Mouse (Mus musculus): ENCODE data around the gene Sco2.

Gene Sco2

DNA sequence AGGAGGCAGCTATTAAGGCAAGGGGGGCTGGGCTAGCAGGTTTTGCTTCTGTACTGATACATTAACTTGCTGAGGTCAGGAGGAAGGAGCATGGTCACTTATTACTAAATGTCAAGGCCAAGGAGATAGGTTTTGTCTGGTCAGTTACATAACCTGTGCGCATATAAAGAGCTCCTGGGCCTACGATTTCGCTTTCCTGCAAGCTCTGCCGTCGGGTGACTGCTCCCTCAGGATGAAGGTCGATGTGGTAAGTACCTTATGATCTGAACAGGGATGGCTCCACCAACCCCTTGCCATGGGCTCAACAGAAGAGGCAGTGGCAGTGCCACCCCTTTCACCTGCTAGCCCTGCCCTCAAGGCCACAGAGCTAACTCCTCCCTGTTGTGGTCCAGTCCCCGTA lies 39.4 kb downstream of the Sco2 start, which contains the start of gene Miox:
Gene Miox (plus strand): TSS at position 128 of the 400 bp plus-strand sequence.
- no peak for DNase-seq (ENCODE audit: extremely low read depth, insufficient read length, low spot score)

- no peak for DNase-seq (ENCODE audit: extremely low read depth, insufficient read length, low spot score)
Measured at GRCm38 (mm10) chr15:89326441-89326840, 47.2 kb downstream of the Sco2 start.

DNA sequence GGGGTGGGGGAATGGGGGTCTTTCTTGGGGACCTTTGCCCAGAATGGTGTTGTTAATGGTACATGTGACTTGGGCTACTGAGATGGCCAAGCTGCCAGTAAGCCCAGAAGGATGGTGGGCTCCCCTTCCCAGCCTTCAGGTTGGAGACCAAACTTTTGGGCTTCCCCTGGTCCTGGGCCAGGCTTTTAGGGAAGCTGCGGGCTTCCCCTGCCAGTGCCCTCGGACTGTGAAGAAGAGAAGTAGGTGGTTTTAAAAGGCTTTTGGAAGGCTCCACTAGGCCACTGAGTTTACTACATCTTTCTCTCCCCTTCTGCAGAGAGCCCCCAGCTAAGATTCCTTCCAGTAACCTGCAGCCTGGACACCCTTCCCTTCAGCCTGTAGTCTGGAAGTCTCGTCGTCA lies 50.0 kb downstream of the Sco2 start:
- no peak for DNase-seq (ENCODE audit: extremely low read depth, insufficient read length, low spot score)

DNA sequence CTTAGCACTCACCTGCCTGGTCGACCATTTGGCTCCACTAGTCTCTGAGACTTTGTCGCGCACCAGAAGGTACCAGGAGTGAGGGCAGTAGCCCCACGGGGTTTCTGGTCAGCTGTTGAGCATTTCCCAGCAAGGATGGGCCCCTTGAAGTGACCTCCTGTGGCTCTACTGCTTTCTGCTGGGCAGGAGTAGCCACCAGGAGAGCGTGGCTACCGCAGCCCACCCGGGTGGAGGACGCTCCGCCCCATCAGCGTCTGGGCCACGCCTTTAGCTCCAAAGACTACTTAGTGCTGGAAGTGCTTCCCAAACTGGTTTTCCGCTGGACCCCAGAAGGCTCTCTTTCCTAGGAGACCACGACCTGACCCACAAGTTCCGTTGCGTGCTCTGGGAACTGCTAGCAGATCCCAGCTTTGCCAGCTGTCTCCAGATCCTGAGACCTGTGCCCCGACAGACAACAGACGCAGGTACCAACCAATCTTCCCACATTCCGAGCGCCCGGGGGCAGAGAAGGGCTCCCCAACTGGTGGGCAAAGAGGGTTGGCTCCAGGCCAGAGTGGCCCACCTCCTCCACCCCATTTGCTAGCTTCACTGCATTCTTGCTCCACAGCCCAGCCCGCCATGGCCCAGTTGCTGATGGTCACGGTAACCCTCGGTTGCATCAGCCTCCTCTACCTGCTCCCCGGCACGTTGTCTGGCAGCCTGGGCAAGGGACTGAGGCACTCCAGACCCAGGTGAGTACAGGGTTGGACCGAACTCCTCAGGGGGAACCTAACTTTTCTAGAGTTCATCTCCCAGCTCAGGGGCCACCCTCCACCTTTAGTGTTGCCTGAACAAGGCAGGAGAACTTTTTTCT lies 50.8 kb downstream of the Sco2 start, which contains the start of gene Adm2:
Gene Adm2 (plus strand): TSS at position 51 of the 853 bp plus-strand sequence.
- DNase-seq (ENCODE audit: extremely low read depth, insufficient read length, low spot score) = no peak

All from 3134 (cell line).